Mouse (Mus musculus): Measurements from ENCODE around the gene Cbx2. TPM values are rescaled to one million over a fixed set of nuclear protein-coding genes. Genes with fewer than 3 reads are reported as not detected.

The Cbx2 gene
- polyA plus RNA-seq, 1 experiment from 2014 or later = 110 TPM

Other genes with a start within 250 kb of the Cbx2 start
- gene Rbfox3, start 111.4 kb upstream of the Cbx2 start, polyA plus RNA-seq (2016; fragmentation: Nextera tagmentation; extraction: Ambion mirVana) = 7.6 and 8.3 TPM in 2 replicates
- not detected in 2 replicates for gene Enpp7, start 34.8 kb upstream of the Cbx2 start, polyA plus RNA-seq (2016; fragmentation: Nextera tagmentation; extraction: Ambion mirVana)
- 13.5 and 15.0 TPM in 2 replicates for gene Cbx8, start 18.0 kb downstream of the Cbx2 start, polyA plus RNA-seq (2016; fragmentation: Nextera tagmentation; extraction: Ambion mirVana)
- gene Cbx4, start 63.3 kb downstream of the Cbx2 start, polyA plus RNA-seq (2016; fragmentation: Nextera tagmentation; extraction: Ambion mirVana) = 5.1 and 7.1 TPM in 2 replicates
- gene Tbc1d16, start 205.5 kb downstream of the Cbx2 start, polyA plus RNA-seq (2016; fragmentation: Nextera tagmentation; extraction: Ambion mirVana) = 27.0 and 29.6 TPM in 2 replicates
- gene Ccdc40, start 205.6 kb downstream of the Cbx2 start, polyA plus RNA-seq (2016; fragmentation: Nextera tagmentation; extraction: Ambion mirVana) = 20.6 and 21.8 TPM in 2 replicates
- 32.0 and 33.6 TPM in 2 replicates for gene Gaa, start 244.9 kb downstream of the Cbx2 start, polyA plus RNA-seq (2016; fragmentation: Nextera tagmentation; extraction: Ambion mirVana)

Measured in midbrain, embryonic 10.5 days (tissue).